Mouse (Mus musculus): Measurements from ENCODE around the gene Col23a1. TPM values are rescaled to one million over a fixed set of nuclear protein-coding genes. Genes with fewer than 3 reads are reported as not detected.

Gene Col23a1
- polyA plus RNA-seq, 1 experiment from 2014 or later: 5.8 TPM

GRCm38 (mm10) chr11:51398084-51398483, 108.4 kb downstream of the Col23a1 start:
- Histone ChIP-seq H3K9me3 (ENCODE audit: low read length) (no peaks in the 10 kb centered on the region), H3K4me1 (ENCODE audit: insufficient read depth, low read length) (no peaks in the 10 kb centered on the region), H3K4me3 (ENCODE audit: low read length) (no peak overlapping the region), H3K27me3 (ENCODE audit: insufficient read depth, low read length) (no peaks in the 10 kb centered on the region), H3K36me3 (ENCODE audit: insufficient read depth, low read length) (no peaks in the 10 kb centered on the region), H3K27ac (ENCODE audit: low read length) (no peak overlapping the region), H3K9ac (replicated peaks; ENCODE audit: low read length) (no peak overlapping the region), H3K4me2 (replicated peaks; ENCODE audit: low read depth, low read length) (no peak overlapping the region)
- ATAC-seq (ENCODE audit: low FRiP score, low TSS enrichment): no peak
- 76% methylated on average over 5 of the region's 5 CpGs for WGBS

GRCm38 (mm10) chr11:51400356-51400755, 110.6 kb downstream of the Col23a1 start:
- WGBS: 83% methylated on average over 11 of the region's 11 CpGs
- no peaks in the 10 kb centered on the region for H3K27me3 ChIP-seq (ENCODE audit: insufficient read depth, low read length)
- no peak for ATAC-seq (ENCODE audit: low FRiP score, low TSS enrichment)
- H3K27ac ChIP-seq (ENCODE audit: low read length): no peak overlapping the region
- no peaks in the 10 kb centered on the region for H3K36me3 ChIP-seq (ENCODE audit: insufficient read depth, low read length)
- no peaks in the 10 kb centered on the region for H3K9me3 ChIP-seq (ENCODE audit: low read length)
- no peaks in the 10 kb centered on the region for H3K4me1 ChIP-seq (ENCODE audit: insufficient read depth, low read length)
- no peak overlapping the region for H3K4me3 ChIP-seq (ENCODE audit: low read length)
- no peak overlapping the region for H3K4me2 ChIP-seq (replicated peaks; ENCODE audit: low read depth, low read length)
- no peak overlapping the region for H3K9ac ChIP-seq (replicated peaks; ENCODE audit: low read length)

GRCm38 (mm10) chr11:51401481-51402128, 111.9 kb downstream of the Col23a1 start:
- Histone ChIP-seq H3K27me3 (ENCODE audit: insufficient read depth, low read length) (no peaks in the 10 kb centered on the region), H3K4me3 (ENCODE audit: low read length) (no peak overlapping the region), H3K9ac (replicated peaks; ENCODE audit: low read length) (no peak overlapping the region), H3K36me3 (ENCODE audit: insufficient read depth, low read length) (no peaks in the 10 kb centered on the region), H3K4me1 (ENCODE audit: insufficient read depth, low read length) (no peaks in the 10 kb centered on the region), H3K9me3 (ENCODE audit: low read length) (no peaks in the 10 kb centered on the region), H3K27ac (ENCODE audit: low read length) (no peak overlapping the region), H3K4me2 (replicated peaks; ENCODE audit: low read depth, low read length) (no peak overlapping the region)
- 80% methylated on average over 10 of the region's 10 CpGs for WGBS
- ATAC-seq (ENCODE audit: low FRiP score, low TSS enrichment): no peak

GRCm38 (mm10) chr11:51403886-51404285, 114.2 kb downstream of the Col23a1 start:
- Histone ChIP-seq H3K36me3 (ENCODE audit: insufficient read depth, low read length) (no peaks in the 10 kb centered on the region), H3K9me3 (ENCODE audit: low read length) (no peaks in the 10 kb centered on the region), H3K4me1 (ENCODE audit: insufficient read depth, low read length) (no peaks in the 10 kb centered on the region), H3K27me3 (ENCODE audit: insufficient read depth, low read length) (no peaks in the 10 kb centered on the region), H3K4me2 (replicated peaks; ENCODE audit: low read depth, low read length) (no peak overlapping the region), H3K9ac (replicated peaks; ENCODE audit: low read length) (no peak overlapping the region), H3K27ac (ENCODE audit: low read length) (no peak overlapping the region), H3K4me3 (ENCODE audit: low read length) (no peak overlapping the region)
- 75% methylated on average over 2 of the region's 2 CpGs for WGBS
- ATAC-seq (ENCODE audit: low FRiP score, low TSS enrichment): no peak

GRCm38 (mm10) chr11:51404865-51405440, 115.2 kb downstream of the Col23a1 start:
- no peaks in the 10 kb centered on the region for H3K4me1 ChIP-seq (ENCODE audit: insufficient read depth, low read length)
- H3K4me3 ChIP-seq (ENCODE audit: low read length): no peak overlapping the region
- no peak overlapping the region for H3K9ac ChIP-seq (replicated peaks; ENCODE audit: low read length)
- no peak for ATAC-seq (ENCODE audit: low FRiP score, low TSS enrichment)
- no peaks in the 10 kb centered on the region for H3K27me3 ChIP-seq (ENCODE audit: insufficient read depth, low read length)
- H3K4me2 ChIP-seq (replicated peaks; ENCODE audit: low read depth, low read length): no peak overlapping the region
- H3K27ac ChIP-seq (ENCODE audit: low read length): no peak overlapping the region
- no peaks in the 10 kb centered on the region for H3K9me3 ChIP-seq (ENCODE audit: low read length)
- 81% methylated on average over 5 of the region's 5 CpGs for WGBS
- no peaks in the 10 kb centered on the region for H3K36me3 ChIP-seq (ENCODE audit: insufficient read depth, low read length)

GRCm38 (mm10) chr11:51406531-51406930, 116.8 kb downstream of the Col23a1 start:
- no peak overlapping the region for H3K4me3 ChIP-seq (ENCODE audit: low read length)
- no peaks in the 10 kb centered on the region for H3K36me3 ChIP-seq (ENCODE audit: insufficient read depth, low read length)
- no peaks in the 10 kb centered on the region for H3K27me3 ChIP-seq (ENCODE audit: insufficient read depth, low read length)
- no peak overlapping the region for H3K9ac ChIP-seq (replicated peaks; ENCODE audit: low read length)
- no peak overlapping the region for H3K27ac ChIP-seq (ENCODE audit: low read length)
- H3K4me1 ChIP-seq (ENCODE audit: insufficient read depth, low read length): no peaks in the 10 kb centered on the region
- WGBS: 79% methylated on average over 8 of the region's 8 CpGs
- ATAC-seq (ENCODE audit: low FRiP score, low TSS enrichment): no peak
- H3K4me2 ChIP-seq (replicated peaks; ENCODE audit: low read depth, low read length): no peak overlapping the region
- no peaks in the 10 kb centered on the region for H3K9me3 ChIP-seq (ENCODE audit: low read length)

GRCm38 (mm10) chr11:51407351-51407750, 117.6 kb downstream of the Col23a1 start:
- 86% methylated on average over 8 of the region's 8 CpGs for whole genome bisulfite sequencing
- Histone ChIP-seq H3K9me3 (ENCODE audit: low read length) (no peaks in the 10 kb centered on the region), H3K4me3 (ENCODE audit: low read length) (no peak overlapping the region), H3K27ac (ENCODE audit: low read length) (no peak overlapping the region), H3K9ac (replicated peaks; ENCODE audit: low read length) (no peak overlapping the region), H3K4me2 (replicated peaks; ENCODE audit: low read depth, low read length) (no peak overlapping the region), H3K27me3 (ENCODE audit: insufficient read depth, low read length) (no peaks in the 10 kb centered on the region), H3K4me1 (ENCODE audit: insufficient read depth, low read length) (no peaks in the 10 kb centered on the region), H3K36me3 (ENCODE audit: insufficient read depth, low read length) (no peaks in the 10 kb centered on the region)
- ATAC-seq (ENCODE audit: low FRiP score, low TSS enrichment): no peak

GRCm38 (mm10) chr11:51410771-51411170, 121.1 kb downstream of the Col23a1 start:
- Histone ChIP-seq H3K4me1 (ENCODE audit: insufficient read depth, low read length) (no peaks in the 10 kb centered on the region), H3K27ac (ENCODE audit: low read length) (no peak overlapping the region), H3K9me3 (ENCODE audit: low read length) (no peaks in the 10 kb centered on the region), H3K4me2 (replicated peaks; ENCODE audit: low read depth, low read length) (no peak overlapping the region), H3K4me3 (ENCODE audit: low read length) (no peak overlapping the region), H3K9ac (replicated peaks; ENCODE audit: low read length) (no peak overlapping the region), H3K36me3 (ENCODE audit: insufficient read depth, low read length) (no peaks in the 10 kb centered on the region), H3K27me3 (ENCODE audit: insufficient read depth, low read length) (no peaks in the 10 kb centered on the region)
- no peak for ATAC-seq (ENCODE audit: low FRiP score, low TSS enrichment)
- WGBS: 56% methylated on average over 12 of the region's 12 CpGs

GRCm38 (mm10) chr11:51414520-51414919, 124.8 kb downstream of the Col23a1 start:
- H3K4me1 ChIP-seq (ENCODE audit: insufficient read depth, low read length): 0 out of 2 replicates have a peak, but pooled peaks cover 3% of the 10 kb centered on the region
- H3K9me3 ChIP-seq (ENCODE audit: low read length): no peaks in the 10 kb centered on the region
- no peak overlapping the region for H3K4me3 ChIP-seq (ENCODE audit: low read length)
- no peak overlapping the region for H3K9ac ChIP-seq (replicated peaks; ENCODE audit: low read length)
- no peaks in the 10 kb centered on the region for H3K27me3 ChIP-seq (ENCODE audit: insufficient read depth, low read length)
- 86% methylated on average over 7 of the region's 7 CpGs for WGBS
- no peaks in the 10 kb centered on the region for H3K36me3 ChIP-seq (ENCODE audit: insufficient read depth, low read length)
- no peak overlapping the region for H3K4me2 ChIP-seq (replicated peaks; ENCODE audit: low read depth, low read length)
- no peak for ATAC-seq (ENCODE audit: low FRiP score, low TSS enrichment)
- H3K27ac ChIP-seq (ENCODE audit: low read length): no peak overlapping the region

GRCm38 (mm10) chr11:51415049-51415688, 125.4 kb downstream of the Col23a1 start:
- no peaks in the 10 kb centered on the region for H3K36me3 ChIP-seq (ENCODE audit: insufficient read depth, low read length)
- H3K4me3 ChIP-seq (ENCODE audit: low read length): no peak overlapping the region
- no peak overlapping the region for H3K9ac ChIP-seq (replicated peaks; ENCODE audit: low read length)
- 0 out of 2 replicates have a peak, but pooled peaks cover 3% of the 10 kb centered on the region for H3K4me1 ChIP-seq (ENCODE audit: insufficient read depth, low read length)
- H3K27ac ChIP-seq (ENCODE audit: low read length): no peak overlapping the region
- no peaks in the 10 kb centered on the region for H3K27me3 ChIP-seq (ENCODE audit: insufficient read depth, low read length)
- ATAC-seq (ENCODE audit: low FRiP score, low TSS enrichment): no peak
- 52% methylated on average over 7 of the region's 7 CpGs for WGBS
- H3K9me3 ChIP-seq (ENCODE audit: low read length): no peaks in the 10 kb centered on the region
- H3K4me2 ChIP-seq (replicated peaks; ENCODE audit: low read depth, low read length): no peak overlapping the region
